Mouse (Mus musculus): ENCODE results near the gene Nfib.

The Nfib gene

GRCm38 (mm10) chr4:82592086-82593030 is 113.2 kb downstream of the Nfib start:
- DNase-seq (ENCODE audit: low spot score in 2 of 2): peak in 1 of 2 experiments; percentile 26

- peak; percentile 26 to 28 for DNase-seq (ENCODE audit: low spot score in 2 of 2)
These were observed 116.1 kb downstream of the Nfib start for GRCm38 (mm10) chr4:82589345-82589890.

GRCm38 (mm10) chr4:82588718-82589117 is 116.8 kb downstream of the Nfib start:
- DNase-seq (ENCODE audit: low spot score in 2 of 2): no peak

- no peak for DNase-seq (ENCODE audit: low spot score in 2 of 2)
These were observed 118.2 kb downstream of the Nfib start for GRCm38 (mm10) chr4:82587146-82587870.

- DNase-seq (ENCODE audit: low spot score in 2 of 2): no peak
These were observed 118.9 kb downstream of the Nfib start for GRCm38 (mm10) chr4:82586637-82587036.

- DNase-seq (ENCODE audit: low spot score in 2 of 2): no peak
These were observed 120.0 kb downstream of the Nfib start for GRCm38 (mm10) chr4:82585536-82585935.

GRCm38 (mm10) chr4:82585056-82585455 is 120.5 kb downstream of the Nfib start:
- no peak for DNase-seq (ENCODE audit: low spot score in 2 of 2)

- DNase-seq (ENCODE audit: low spot score in 2 of 2): no peak
These were observed 121.0 kb downstream of the Nfib start for GRCm38 (mm10) chr4:82584548-82584947.

- DNase-seq (ENCODE audit: low spot score in 2 of 2): no peak
These were observed 132.3 kb downstream of the Nfib start for GRCm38 (mm10) chr4:82573291-82573605.

GRCm38 (mm10) chr4:82572410-82573290 is 132.9 kb downstream of the Nfib start:
- no peak for DNase-seq (ENCODE audit: low spot score in 2 of 2)

GRCm38 (mm10) chr4:82558816-82559215 is 146.7 kb downstream of the Nfib start:
- DNase-seq (ENCODE audit: low spot score in 2 of 2): no peak

GRCm38 (mm10) chr4:82555673-82556171 is 149.8 kb downstream of the Nfib start:
- no peak for DNase-seq (ENCODE audit: low spot score in 2 of 2)

GRCm38 (mm10) chr4:82553658-82554057 is 151.9 kb downstream of the Nfib start:
- no peak for DNase-seq (ENCODE audit: low spot score in 2 of 2)

GRCm38 (mm10) chr4:82552238-82552637 is 153.3 kb downstream of the Nfib start:
- DNase-seq (ENCODE audit: low spot score in 2 of 2): no peak

- no peak for DNase-seq (ENCODE audit: low spot score in 2 of 2)
These were observed 155.7 kb downstream of the Nfib start for GRCm38 (mm10) chr4:82549762-82550380.

- no peak for DNase-seq (ENCODE audit: low spot score in 2 of 2)
These were observed 157.3 kb downstream of the Nfib start for GRCm38 (mm10) chr4:82548247-82548646.

GRCm38 (mm10) chr4:82543936-82544335 is 161.6 kb downstream of the Nfib start:
- DNase-seq (ENCODE audit: low spot score in 2 of 2): no peak

- no peak for DNase-seq (ENCODE audit: low spot score in 2 of 2)
These were observed 162.2 kb downstream of the Nfib start for GRCm38 (mm10) chr4:82543398-82543740.

GRCm38 (mm10) chr4:82542656-82543397 is 162.7 kb downstream of the Nfib start:
- no peak for DNase-seq (ENCODE audit: low spot score in 2 of 2)

GRCm38 (mm10) chr4:82541894-82542510 is 163.5 kb downstream of the Nfib start:
- DNase-seq (ENCODE audit: low spot score in 2 of 2): peak; percentile 72
